Mouse (Mus musculus): ENCODE measurements around the gene Camsap2.

- TF ChIP-seq GATA1 (IDR thresholded peaks at IDR 0.05; ENCODE audit: borderline replicate concordance, low read length) = no peak
- TF ChIP-seq FLI1 (IDR thresholded peaks at IDR 0.05; ENCODE audit: low read length) = no peak
These were observed 39.5 kb downstream of the Camsap2 start for GRCm38 (mm10) chr1:136306424-136306823.

All from megakaryocyte, embryonic 14.5 days (primary cell).